Mouse (Mus musculus) brain, embryonic 14.5 days (tissue): Measurements from ENCODE around the gene Ctnnbip1.

Source experiments
- CTCF ChIP-seq: fragments of 200-500 bp; IDR thresholded peaks from 2 replicates; pipeline ENCODE4 v1.5.1; 2012; ENCODE audit warnings: inconsistent platforms, mild to moderate bottlenecking, moderate library complexity, borderline replicate concordance; ENCODE audit not compliant: insufficient read depth, insufficient read length; ENCODE audit errors: extremely low read depth
- POLR2A ChIP-seq: fragments of 200-500 bp; IDR thresholded peaks from 2 replicates; pipeline ENCODE4 v1.6.1; 2012; ENCODE audit warnings: mild to moderate bottlenecking, inconsistent platforms, borderline replicate concordance; ENCODE audit not compliant: poor library complexity, insufficient read depth, insufficient read length, severe bottlenecking; ENCODE audit errors: extremely low read depth

GRCm38 (mm10) chr4:149469557-149469956 lies 48.5 kb upstream of the Ctnnbip1 start:
- TF ChIP-seq POLR2A, result no peak
- TF ChIP-seq CTCF, result no peak
